Mouse (Mus musculus) splenic B cell, adult 2 months (primary cell): ENCODE data around the gene Cxcr5.

ENCODE experiments used
- DNase-seq: peaks from one replicate; pipeline ENCODE4 v3.0.0-alpha.2; 2011; ENCODE audit warnings: low read depth, low spot score
- H3K27me3 ChIP-seq: 2 replicates; pipeline ENCODE4 v1.6.1; 2012; ENCODE audit warnings: mild to moderate bottlenecking, low read length, moderate library complexity, mixed read lengths; ENCODE audit not compliant: control insufficient read depth, poor library complexity, insufficient read depth, severe bottlenecking
- H3K36me3 ChIP-seq: 2 replicates; pipeline ENCODE4 v1.6.1; 2012; ENCODE audit warnings: mild to moderate bottlenecking, low read length, moderate library complexity, mixed read lengths; ENCODE audit not compliant: control insufficient read depth, poor library complexity, insufficient read depth, severe bottlenecking

The Cxcr5 gene

DNA sequence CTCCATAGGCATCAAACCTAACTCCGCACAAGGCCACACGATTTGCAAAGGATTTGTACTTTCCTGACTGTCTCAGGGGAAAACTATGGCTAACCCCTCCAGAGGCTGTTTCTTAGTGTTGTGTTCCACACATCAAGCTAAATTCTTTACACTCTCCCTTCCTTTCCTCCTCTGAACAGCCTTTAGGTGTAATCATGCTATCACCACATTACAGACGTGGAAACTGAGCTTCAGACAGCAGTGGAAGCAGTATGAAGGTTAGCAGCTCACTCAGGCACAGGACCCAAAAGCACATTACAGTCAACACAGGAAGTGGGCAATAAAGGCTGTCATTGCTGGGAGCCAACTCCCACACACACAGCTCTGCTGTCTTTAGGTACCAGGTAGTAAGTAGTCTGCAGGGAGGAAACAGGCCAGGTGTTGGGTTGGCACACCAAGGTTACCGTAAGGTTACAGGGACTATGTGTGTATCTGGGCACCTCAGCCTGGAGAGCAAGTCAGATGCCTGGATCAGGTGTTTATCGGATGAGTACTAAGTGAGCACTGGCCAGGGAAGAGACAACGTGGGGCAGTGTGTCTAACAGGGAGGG is 28.6 kb downstream of the Cxcr5 start:
- H3K27me3 ChIP-seq: no peaks in the 10 kb centered on the region
- DNase-seq: peak; percentile 75

DNA sequence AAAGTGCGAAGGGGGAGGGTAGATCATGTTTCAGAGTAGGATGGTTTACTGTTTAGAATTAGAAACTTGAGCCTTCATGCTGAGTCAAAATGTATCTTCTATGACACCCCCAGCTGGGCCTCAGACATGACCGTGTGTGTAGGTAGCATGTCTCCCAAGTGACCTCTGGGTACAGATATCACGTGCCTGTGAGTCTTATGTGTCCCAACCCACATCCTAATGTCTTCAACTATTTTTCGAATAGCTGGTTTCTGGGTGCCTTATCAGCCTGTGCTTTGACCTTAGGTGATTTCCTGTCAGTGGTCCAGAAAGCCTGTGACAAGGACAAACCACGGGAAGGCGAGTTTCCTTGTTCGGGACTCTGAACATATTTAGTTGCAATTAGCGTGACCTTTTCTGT is 33.3 kb downstream of the Cxcr5 start:
- peak; percentile 58 for DNase-seq
- Histone ChIP-seq H3K27me3 (no peaks in the 10 kb centered on the region), H3K36me3 (peaks cover 5% of the 10 kb centered on the region; the same call in 1 of the 2 replicates)

More for the DNA sequence above, 28.6 kb downstream of the Cxcr5 start:
- H3K36me3 ChIP-seq: no peaks in the 10 kb centered on the region

DNA sequence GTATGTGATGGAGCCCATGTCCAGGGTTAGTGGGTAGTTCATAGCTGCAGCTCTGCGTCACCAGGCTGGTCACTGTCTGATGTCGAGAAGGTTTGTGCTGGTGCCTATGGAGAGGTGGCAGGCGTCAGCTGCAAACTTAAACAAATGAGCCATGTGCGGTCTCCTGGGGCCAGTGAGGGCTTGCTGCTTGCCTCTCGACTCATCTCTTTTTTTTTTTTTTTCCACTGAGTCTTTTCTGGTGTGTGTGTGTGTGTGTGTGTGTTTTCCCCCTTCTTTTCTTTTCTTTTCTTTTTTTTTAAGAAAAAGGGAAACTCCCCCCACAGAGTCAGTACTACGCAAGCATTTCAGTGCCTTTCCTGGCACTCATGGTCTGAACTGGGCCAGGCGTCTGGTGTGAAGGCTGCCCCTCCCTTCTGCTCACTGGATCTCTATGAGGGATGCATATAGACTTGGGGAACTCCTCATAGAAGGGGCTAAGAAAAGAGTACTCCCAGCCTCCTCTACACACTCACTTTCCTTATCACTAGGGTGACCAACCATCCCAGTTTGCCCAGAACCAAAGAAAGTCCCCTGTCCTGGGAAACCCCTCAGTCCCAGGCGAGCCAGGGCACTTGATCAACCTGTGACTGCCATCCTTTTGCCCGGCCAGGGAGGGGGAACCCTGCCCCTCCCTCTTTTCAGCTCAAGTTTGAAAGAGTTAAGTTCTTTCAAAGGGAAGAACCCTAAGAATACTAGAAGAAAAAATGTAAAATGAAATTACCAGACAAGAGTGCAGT is 35.2 kb downstream of the Cxcr5 start:
- H3K36me3 ChIP-seq: peaks cover 9% of the 10 kb centered on the region; the same call in 1 of the 2 replicates
- H3K27me3 ChIP-seq: no peaks in the 10 kb centered on the region
- peak; percentile 98 for DNase-seq

DNA sequence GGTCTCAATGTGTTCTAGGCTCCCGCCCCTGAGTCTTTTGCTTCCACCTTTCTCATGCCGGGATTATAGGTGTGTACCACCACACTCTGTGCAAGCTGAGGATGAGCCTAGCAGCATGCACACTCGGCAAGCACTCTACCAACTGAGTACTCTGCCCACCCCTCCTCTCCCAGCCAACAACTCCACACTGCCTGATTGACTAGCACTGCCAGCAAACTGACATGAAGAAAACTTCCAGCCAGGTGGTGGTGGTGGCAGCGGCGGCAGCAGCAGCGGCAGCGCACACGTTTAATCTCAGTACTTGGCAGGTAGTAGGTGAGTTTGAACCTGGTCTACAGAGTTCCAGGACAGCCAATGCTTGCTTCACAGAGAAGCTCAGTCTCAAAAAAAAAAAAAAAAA is 36.1 kb downstream of the Cxcr5 start:
- Histone ChIP-seq H3K27me3 (no peaks in the 10 kb centered on the region), H3K36me3 (peaks cover 11% of the 10 kb centered on the region; the same call in 1 of the 2 replicates)
- DNase-seq: peak; percentile 56

DNA sequence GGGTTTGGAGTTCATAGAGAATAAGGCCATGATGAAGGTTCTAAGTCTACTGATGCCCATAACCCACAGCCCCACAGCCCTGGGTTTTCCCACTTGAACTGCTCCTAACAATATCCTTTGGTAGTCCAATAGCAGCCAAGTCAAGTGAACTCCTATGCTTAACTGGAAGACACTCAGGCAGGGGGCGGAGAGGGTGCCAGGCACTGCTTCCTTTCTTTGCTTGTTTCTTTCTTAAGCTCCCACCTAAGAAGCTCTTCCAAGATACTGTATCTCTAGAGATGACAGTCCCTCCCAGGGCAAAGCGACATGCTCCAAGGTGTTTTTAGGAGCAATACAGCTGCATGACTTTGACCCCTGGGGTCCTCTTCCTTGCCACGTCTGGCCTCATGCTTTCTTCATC is 36.7 kb downstream of the Cxcr5 start:
- peak; percentile 53 for DNase-seq
- Histone ChIP-seq H3K36me3 (peaks cover 14% of the 10 kb centered on the region), H3K27me3 (no peaks in the 10 kb centered on the region)

DNA sequence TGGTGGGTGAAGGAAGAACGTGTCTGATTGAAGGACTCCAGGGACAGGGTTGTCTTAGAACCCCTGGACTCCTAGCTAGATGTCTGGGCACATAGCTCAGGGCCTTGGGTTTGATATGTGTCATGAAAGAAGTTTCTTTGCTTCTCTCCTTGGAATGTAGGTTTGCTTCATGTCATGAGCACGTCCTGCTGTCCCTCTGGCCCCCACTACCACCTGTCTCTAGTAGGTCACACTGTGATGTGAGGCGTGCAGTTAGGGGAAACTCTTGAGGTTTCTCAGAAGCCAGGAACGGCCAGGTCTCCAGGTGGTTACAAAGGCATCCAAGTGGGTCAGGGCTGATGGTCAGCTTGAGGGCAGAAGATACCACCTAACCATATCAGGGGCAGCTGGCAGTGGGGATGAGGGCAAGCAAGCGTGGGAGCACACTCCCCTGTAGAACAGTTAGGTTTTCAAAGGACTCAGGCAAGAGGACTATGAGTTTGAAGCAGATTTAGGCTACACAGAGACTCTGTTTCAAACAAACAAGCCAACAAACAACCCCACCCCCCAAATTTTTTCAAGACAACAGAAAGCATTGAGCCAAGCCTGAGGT is 37.3 kb downstream of the Cxcr5 start:
- no peaks in the 10 kb centered on the region for H3K27me3 ChIP-seq

DNA sequence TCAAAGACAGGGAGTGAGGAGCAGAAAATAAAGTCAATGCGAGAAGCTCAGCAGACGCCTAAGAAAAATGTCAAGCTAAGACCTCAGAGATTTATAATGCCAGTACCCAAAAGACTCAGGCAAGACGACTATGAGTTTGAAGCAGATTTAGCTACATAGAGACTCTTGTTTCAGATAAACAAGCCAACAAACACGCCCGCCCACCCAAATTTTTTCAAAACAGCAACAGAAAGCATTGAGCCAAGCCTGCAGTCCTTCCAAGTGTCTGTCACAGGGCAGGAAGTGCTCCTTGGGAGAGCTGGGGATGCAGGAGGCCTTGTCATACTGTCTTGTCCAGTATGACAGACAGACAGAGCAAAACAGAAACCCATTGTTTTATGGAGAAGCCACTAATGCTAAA is 38.0 kb downstream of the Cxcr5 start:
- peaks cover 17% of the 10 kb centered on the region for H3K36me3 ChIP-seq
- no peaks in the 10 kb centered on the region for H3K27me3 ChIP-seq
- DNase-seq: peak; percentile 42

More for the DNA sequence above, 37.3 kb downstream of the Cxcr5 start:
- peak; percentile 67 for DNase-seq
- peaks cover 17% of the 10 kb centered on the region for H3K36me3 ChIP-seq

DNA sequence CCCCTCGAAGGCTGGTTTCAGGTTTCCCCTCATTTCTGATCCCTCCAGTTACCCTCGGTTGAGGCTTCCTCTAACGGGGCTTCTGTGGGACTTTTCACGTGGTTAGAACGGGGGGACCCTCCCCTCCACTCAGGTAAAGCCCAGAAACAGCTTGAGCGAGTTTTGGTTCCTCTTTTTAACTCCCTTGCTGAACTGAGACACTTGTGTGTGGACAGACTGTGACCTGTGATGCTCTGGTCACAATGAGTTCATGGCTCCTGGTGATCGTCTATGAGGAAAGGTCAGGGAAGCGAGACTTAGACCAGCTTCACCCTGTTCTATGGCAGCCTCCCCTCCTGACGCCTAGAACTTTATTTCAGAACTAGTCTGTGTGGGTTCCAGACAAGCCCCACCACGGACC is 39.8 kb downstream of the Cxcr5 start:
- Histone ChIP-seq H3K36me3 (peaks cover 26% of the 10 kb centered on the region), H3K27me3 (no peaks in the 10 kb centered on the region)
- peak; percentile 90 for DNase-seq

DNA sequence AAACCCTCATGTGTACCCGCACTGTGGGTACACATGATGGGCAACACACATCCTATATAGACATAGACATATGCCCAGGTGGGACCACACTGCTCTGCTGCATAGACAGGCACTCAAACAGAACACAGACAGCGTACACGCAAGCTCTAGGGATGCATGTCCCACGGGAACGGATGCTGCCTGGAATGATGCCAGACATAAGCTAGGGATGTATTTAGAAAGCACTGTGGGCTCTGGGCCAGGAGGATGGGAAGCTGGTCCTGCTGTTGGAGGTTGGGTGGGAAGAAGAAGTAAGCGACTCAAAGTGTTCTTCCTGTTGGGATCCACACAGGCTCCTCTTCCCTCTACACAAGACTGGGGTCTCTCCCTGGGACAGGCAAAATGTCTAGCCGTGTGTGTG is 43.6 kb downstream of the Cxcr5 start:
- no peak for DNase-seq
- Histone ChIP-seq H3K36me3 (peaks cover 26% of the 10 kb centered on the region), H3K27me3 (no peaks in the 10 kb centered on the region)

DNA sequence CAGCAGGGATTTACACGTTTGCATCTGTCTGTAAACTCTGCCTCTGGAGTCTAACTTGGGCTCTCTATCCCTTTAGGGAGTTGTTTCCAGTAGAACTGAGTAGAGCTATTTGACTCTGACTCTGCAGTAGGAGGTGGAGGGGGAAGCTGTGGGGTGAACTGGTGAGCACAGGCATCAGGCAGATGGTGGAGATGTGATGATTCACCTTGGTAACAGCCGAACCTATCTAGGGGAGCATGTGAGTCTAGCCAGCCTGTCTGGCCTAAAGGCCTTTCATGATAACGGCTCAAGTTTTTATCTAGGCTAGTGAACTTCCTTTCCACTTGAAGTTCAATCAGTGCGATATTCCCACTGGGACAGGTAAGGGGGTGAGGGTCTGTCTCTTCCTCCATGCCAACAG is 44.3 kb downstream of the Cxcr5 start:
- Histone ChIP-seq H3K27me3 (no peaks in the 10 kb centered on the region), H3K36me3 (peaks cover 30% of the 10 kb centered on the region)
- DNase-seq: no peak

DNA sequence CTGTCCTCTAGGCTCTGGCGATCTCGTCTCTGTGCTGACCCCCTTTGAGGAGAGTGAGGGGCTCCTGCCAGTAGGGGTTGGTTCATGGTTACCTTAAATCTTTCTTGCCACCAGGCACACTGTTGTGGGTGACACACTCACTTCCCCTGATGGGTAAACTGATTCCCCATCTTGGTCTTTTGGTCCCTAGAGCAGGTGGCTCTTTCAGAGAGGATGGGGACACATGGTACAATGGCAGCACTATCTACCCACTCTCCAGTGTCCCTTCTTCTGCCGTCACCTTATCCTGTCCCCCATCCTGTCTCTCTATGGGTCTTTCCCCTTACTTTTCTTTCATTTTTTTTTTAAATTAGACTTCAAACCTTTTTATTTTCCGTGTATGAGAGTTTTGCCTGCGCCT is 45.8 kb downstream of the Cxcr5 start:
- Histone ChIP-seq H3K36me3 (peaks cover 30% of the 10 kb centered on the region), H3K27me3 (no peaks in the 10 kb centered on the region)
- peak; percentile 51 for DNase-seq

DNA sequence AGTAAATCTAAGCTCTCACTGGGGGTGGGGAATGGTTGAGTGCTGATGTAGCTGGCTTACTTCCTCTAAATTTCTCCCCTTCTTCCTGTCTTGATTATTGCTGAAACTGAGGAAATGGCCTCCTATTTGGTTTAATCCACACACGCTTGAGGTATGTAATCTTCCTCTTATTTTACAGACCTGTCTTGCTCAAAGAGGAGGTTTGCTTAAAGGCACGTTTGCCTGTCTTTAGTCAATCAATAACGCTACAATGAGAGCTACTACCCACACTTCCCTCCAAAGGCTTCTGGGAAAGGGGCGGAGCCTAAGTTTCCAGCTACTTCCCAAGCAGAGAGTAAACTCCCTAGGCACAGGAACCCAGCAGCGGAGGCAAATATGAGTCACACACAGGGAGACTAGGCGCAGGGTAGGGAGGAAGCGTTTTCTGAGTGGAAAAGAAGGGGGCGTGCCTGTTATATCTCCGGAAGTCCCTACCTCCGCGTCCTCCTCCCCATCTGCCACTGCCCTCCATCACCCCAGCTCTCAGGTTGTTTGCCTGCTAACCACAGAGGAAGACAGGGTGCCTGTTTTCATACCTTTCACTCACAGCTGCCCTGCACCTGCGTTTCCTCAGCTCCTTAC is 46.4 kb downstream of the Cxcr5 start:
- H3K27me3 ChIP-seq: no peaks in the 10 kb centered on the region
- H3K36me3 ChIP-seq: peaks cover 25% of the 10 kb centered on the region
- peak; percentile 77 for DNase-seq

DNA sequence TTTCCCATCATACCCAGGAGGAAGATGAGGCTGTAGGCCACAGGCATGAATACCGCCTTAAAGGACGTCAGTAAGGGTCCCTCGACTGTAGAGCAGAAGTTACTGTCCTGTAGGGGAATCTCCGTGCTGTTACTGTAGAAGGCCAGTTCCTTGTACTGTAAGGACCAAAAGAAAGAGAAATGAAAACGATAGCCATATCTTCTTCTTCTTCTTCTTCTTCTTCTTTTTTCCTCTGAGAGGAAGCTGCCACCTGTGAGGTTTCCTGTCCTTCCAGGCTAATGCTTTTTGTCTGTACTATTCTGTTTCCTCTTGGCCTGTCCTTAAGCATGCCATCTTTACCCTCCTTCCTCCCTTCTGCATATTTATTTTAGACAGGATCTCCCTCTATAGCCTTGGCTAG is 47.5 kb downstream of the Cxcr5 start:
- DNase-seq: peak; percentile 71
- Histone ChIP-seq H3K27me3 (no peaks in the 10 kb centered on the region), H3K36me3 (peaks cover 22% of the 10 kb centered on the region; the same call in 1 of the 2 replicates)

DNA sequence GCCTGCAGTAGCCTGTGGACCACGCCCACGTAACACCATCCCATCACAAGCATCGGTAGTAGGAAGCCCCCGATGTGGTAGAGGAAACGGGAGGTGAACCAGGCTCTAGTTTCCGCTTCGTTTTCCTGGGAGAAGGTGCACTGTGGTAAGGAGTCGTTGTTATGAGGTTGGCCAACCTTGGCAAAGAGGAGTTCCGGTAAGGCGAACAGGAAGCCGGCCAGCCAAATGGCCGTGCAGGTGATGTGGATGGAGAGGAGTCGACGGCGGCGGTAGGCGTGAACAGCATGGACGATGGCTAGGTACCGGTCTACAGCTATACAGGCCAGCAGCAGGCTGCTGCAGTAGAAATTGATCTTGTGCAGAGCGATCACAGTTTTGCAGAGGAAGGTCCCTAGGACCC is 48.1 kb downstream of the Cxcr5 start:
- no peak for DNase-seq
- Histone ChIP-seq H3K27me3 (no peaks in the 10 kb centered on the region), H3K36me3 (peaks cover 22% of the 10 kb centered on the region; the same call in 1 of the 2 replicates)

DNA sequence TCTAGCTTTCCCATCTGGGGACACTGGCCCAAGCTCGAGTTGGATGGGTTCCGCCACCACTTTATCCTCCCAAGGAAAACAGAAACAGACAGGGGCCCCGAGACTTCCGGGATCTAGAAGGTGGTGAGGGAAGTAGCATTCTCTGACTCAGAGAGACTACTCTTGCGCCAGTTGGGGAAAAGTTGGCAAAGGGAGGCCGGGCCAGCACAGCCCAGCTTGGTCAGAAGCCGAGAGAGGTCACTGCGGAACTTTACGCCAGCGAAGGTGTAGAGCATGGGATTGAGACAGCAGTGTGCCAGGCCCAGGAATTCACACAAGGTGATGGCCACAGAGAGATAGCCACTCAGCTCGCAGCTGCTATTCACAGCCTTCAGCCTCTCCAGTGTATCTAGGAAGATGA is 48.6 kb downstream of the Cxcr5 start:
- H3K27me3 ChIP-seq: no peaks in the 10 kb centered on the region
- DNase-seq: no peak
- H3K36me3 ChIP-seq: peaks cover 18% of the 10 kb centered on the region; the same call in 1 of the 2 replicates
